Mouse (Mus musculus): ENCODE measurements around the gene Ankrd36.
"Not testable (repeated sequence)": the region's sequence is repeated elsewhere in the genome, so short reads cannot be mapped to it uniquely, and the experiment has no call there.

The Ankrd36 gene

DNA sequence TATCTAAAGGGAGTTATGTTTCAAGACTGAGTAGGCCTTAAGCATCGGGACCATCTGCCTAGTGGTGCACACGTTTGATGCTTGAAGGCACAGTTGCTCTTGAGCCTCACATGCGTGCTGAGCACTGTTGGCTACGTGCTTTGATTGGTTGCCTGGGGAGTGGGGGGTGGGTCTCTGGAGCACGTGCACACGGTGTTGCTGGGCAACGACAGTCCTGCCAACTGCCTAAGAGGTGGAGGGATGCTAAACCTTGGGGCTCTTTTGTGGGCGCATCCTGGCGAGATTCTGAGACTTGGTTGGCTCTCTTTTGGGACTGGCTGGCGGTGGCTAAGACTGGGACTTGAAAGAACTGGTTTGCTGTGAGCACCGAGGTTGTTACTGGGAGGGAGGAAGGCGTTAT lies at the start of gene Ankrd36:
Gene Ankrd36, plus strand, starts transcription at position 211 of the 400 bp plus-strand sequence.
- DNase-seq = no peak

DNA sequence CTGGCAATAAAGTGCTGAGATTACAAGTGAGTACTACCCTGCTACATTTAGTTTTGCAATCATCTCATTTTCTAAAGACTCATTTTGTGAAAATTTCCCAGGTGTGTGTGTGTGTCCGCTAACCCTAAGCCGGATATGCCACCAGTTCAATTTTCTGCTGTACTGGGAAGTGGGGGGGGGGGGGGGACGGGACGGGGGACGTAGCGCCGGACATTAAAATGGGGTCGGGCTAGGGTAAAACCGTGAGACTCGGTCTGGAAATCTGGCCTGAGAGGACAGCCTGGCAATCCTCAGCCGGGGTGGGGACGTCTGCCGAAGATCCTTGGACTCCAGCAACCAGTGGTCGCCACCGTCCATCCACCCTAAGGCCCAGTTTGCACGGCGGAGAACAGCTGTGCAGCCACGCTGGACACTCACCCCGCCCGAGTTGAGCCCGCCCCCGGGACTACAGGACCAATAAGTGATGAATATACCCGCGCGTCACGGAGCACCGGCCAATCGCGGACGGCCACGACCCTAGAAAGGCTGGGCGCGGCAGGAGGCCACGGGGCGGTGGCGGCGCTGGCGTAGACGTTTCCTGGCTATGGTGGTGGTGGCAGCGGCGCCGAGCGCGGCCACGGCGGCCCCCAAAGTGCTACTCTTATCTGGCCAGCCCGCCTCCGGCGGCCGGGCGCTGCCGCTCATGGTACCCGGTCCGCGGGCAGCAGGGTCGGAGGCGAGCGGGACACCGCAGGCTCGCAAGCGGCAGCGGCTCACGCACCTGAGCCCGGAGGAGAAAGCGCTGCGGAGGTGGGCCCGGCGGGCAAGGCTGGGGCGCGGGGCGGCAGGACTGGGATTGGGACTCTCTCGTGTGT lies 48.8 kb upstream of the Ankrd36 start, which contains the start of gene Xbp1:
Gene Xbp1, plus strand, starts transcription at position 248 of the 854 bp plus-strand sequence.
- DNase-seq = peak; percentile 99

DNA sequence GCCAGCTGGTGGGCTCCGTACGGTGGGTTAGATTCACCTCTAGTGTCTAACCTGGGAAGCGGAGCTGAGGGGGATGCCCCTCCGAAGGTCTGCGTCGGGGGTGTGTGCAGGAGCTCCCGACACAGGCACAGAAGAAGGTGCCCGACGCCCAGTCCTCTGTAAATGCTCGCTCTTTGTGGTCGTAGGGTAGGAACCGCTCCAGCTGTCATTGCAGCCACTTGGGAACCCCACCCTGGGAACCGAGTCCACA lies 48.3 kb upstream of the Ankrd36 start:
- DNase-seq = peak in 1 of 2 experiments; percentile 62

GRCm38 (mm10) chr11:5521516-5522291 lies 47.8 kb upstream of the Ankrd36 start:
- peak; percentile 83 to 91 for DNase-seq

GRCm38 (mm10) chr11:5522798-5523415 lies 46.6 kb upstream of the Ankrd36 start:
- DNase-seq = peak in 1 of 2 experiments; percentile 23

GRCm38 (mm10) chr11:5525418-5525817 lies 44.1 kb upstream of the Ankrd36 start:
- DNase-seq = no peak

- peak in 1 of 2 experiments; percentile 28 for DNase-seq
These were observed 42.7 kb upstream of the Ankrd36 start for GRCm38 (mm10) chr11:5526573-5527439.

- DNase-seq = no peak
These were observed 41.5 kb upstream of the Ankrd36 start for GRCm38 (mm10) chr11:5527865-5528523.

GRCm38 (mm10) chr11:5528841-5529240 lies 40.6 kb upstream of the Ankrd36 start:
- DNase-seq = peak in 1 of 2 experiments; percentile 57

DNA sequence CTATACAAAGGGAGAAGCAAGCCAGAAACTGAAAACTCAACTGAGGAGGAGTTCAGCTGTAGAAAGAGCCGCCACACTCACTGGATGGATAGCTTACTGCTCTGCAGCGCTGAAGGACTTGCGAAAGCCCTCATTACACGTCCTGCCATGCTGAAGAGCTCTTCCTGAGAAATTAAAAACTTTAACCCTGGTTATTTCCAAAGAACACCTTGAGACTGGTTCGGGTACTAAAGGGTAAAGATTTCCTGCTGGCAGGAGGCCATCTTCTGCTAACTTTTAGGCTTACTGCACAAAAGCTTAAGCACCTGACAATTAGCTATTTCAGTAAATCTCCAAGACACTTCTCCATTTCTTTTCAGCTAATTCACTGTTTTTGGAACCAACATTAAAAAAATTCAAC lies 39.3 kb upstream of the Ankrd36 start:
- peak; percentile 56 to 74 for DNase-seq

DNA sequence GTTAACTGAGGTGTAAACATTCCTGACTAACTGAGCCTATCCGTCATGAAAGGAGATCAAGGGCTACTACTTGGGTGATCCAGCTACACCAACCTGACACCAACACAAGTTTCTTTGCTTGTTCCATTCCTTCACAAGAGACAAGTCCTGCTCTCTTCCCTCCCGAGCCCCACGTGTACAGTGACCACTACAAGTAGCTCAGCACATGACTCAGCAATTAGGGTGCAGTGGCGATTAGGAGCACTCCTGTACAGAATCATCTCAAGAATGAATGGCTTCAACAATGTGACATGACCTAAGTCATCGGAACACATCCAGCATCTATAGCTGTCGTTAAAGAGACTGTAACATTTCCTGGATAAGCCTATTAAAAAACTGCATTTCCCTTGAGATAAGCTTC lies 38.8 kb upstream of the Ankrd36 start:
- no peak for DNase-seq

GRCm38 (mm10) chr11:5533108-5533507 lies 36.4 kb upstream of the Ankrd36 start:
- DNase-seq = peak; percentile 75 to 94

DNA sequence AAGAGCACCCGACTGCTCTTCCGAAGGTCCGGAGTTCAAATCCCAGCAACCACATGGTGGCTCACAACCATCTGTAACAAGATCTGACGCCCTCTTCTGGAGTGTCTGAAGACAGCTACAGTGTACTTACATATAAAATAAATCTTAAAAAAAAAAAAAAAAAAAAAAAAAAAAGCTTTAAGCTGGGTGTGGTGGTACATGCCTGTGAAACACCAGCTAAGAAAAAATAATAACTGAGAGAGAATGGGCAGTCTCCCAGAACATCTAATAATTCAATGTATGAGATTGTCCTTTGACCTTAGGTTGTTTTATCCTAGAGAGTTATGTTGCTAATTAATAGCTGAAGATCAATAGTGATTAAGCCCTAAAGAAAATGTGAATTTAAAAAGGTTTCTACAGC lies 32.0 kb upstream of the Ankrd36 start:
- not testable (repeated sequence) for DNase-seq

- no peak for DNase-seq
These were observed 29.2 kb upstream of the Ankrd36 start for GRCm38 (mm10) chr11:5540331-5540730.

GRCm38 (mm10) chr11:5541230-5541798 lies 28.2 kb upstream of the Ankrd36 start:
- DNase-seq = peak in 1 of 2 experiments; percentile 19

GRCm38 (mm10) chr11:5541799-5542481 lies 27.5 kb upstream of the Ankrd36 start, which contains the start of gene Ccdc117:
Gene Ccdc117 (minus strand): TSS chr11:5542187.
- DNase-seq = peak; percentile 96 to 97

DNA sequence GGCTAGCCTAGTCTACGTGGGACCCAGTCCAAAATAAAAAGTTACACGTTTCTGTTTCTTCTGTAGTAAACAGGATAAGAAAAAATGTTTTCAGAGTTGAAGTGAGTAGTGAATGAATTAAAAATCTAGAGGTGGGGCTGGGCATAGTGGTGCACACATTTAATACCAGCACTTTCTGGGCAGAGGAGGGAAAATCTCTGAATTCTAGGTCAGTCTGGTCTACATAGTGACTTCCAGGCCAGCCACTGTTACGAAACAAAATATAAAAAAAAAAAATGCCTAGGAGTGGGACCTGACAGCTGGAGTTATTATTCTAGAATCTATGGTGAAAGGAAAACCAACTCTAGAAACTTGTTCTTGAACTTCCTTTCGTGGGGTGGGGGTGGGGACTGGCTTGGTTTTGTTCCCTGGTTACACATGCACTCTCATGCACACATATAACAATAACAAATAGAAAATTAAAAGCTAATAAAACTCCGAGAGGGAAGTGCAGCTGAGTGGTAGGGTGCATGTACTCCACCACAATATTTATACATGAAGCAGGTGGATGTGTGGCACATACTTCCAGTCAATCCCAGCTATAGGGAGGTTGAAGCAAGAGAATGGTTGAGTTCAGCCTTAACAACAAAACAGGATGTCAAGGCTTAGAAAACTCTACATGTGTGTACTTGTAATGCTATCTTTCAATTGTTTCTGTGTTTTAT lies 26.9 kb upstream of the Ankrd36 start:
- no peak for DNase-seq

- DNase-seq = no peak
These were observed 26.2 kb upstream of the Ankrd36 start for GRCm38 (mm10) chr11:5543281-5543680.

- not testable (repeated sequence) for DNase-seq
These were observed 24.8 kb upstream of the Ankrd36 start for GRCm38 (mm10) chr11:5544709-5545108.

- no peak for DNase-seq
These were observed 24.0 kb upstream of the Ankrd36 start for GRCm38 (mm10) chr11:5545457-5545856.
